Mouse (Mus musculus) CD4-positive, CD25-positive, alpha-beta regulatory T cell (primary cell): ENCODE measurements around the gene Olfr1080. TPM values are rescaled to one million over a fixed set of nuclear protein-coding genes. Genes with fewer than 3 reads are reported as not detected.

Source experiments
- polyA plus RNA-seq: library from polyadenylated mRNA; unstranded; fragments of 100-300 nt; shearing (Covaris generic); gene quantifications from one replicate; pipeline ENCODE4 v1.2.1, GENCODE M21; 2017

The Olfr1080 gene
- not detected for polyA plus RNA-seq

GRCm38 (mm10) chr2:86558135-86558534 is at the start of gene Olfr1080:
TSS of gene Olfr1080 (minus strand) at chr2:86558235.

DNA sequence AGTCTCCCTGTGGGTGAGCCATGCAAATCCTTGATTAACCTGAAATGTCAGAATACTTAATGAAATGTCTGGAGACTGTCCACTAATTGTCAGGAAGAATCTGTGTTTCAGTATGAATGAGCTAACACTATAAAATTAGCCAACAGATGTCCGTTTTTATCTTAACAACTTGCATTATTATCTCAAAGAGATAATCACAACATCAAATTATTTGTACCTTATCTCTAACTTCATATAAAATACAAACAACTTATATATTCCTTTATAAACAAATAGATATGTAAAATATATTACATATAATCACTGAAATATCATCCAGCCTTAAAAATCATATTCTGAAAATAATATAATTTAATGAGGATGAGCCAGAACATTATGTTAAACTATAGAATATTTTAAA is 40.8 kb upstream of the Olfr1080 start, which contains the start of gene Olfr1082:
TSS of gene Olfr1082 (minus strand) at position 101 of the 400 bp plus-strand sequence.

DNA sequence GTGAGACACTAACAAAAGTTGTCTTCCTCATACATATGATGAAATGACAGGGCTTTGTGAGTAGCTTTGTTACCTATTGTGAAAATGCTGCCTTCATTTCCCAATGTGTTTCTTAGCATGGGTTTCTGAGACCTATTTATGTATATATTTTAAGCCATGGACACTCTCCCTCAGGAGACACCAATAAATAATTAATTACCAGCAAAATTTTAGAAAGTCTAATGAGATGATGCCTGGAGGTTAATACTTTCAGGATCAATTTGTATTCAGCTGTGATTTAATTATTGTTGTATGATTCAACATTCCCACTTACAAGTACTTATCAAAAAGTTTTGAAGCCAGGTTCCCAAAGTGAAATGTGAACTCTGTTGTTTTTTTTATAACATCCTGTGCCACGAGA is 15.7 kb downstream of the Olfr1080 start, which contains the start of gene Olfr1079:
TSS of gene Olfr1079 (minus strand) at position 101 of the 400 bp plus-strand sequence.

GRCm38 (mm10) chr2:86508161-86508560 is 49.9 kb downstream of the Olfr1080 start, which contains the start of gene Olfr1076:
TSS of gene Olfr1076 (plus strand) at chr2:86508461.

Other genes with a start within 250 kb of the Olfr1080 start
- gene Olfr1053, start 243.0 kb downstream of the Olfr1080 start, polyA plus RNA-seq = not detected
- not detected for gene Olfr1054, start 222.8 kb downstream of the Olfr1080 start, polyA plus RNA-seq
- gene Olfr1055, start 208.0 kb downstream of the Olfr1080 start, polyA plus RNA-seq = not detected
- gene Olfr1056, start 195.8 kb downstream of the Olfr1080 start, polyA plus RNA-seq = not detected
- not detected for gene Olfr1057, start 179.8 kb downstream of the Olfr1080 start, polyA plus RNA-seq
- not detected for gene Olfr1058, start 169.7 kb downstream of the Olfr1080 start, polyA plus RNA-seq
- gene Olfr1061, start 144.2 kb downstream of the Olfr1080 start, polyA plus RNA-seq = not detected
- gene Olfr1062, start 131.5 kb downstream of the Olfr1080 start, polyA plus RNA-seq = not detected
- not detected for gene Olfr1065, start 107.6 kb downstream of the Olfr1080 start, polyA plus RNA-seq
- not detected for gene Olfr1066, start 102.0 kb downstream of the Olfr1080 start, polyA plus RNA-seq
- gene Olfr228, start 70.8 kb downstream of the Olfr1080 start, polyA plus RNA-seq = 0.10 TPM
- not detected for gene Olfr1076, start 49.8 kb downstream of the Olfr1080 start, polyA plus RNA-seq
- gene Olfr1079, start 15.8 kb downstream of the Olfr1080 start, polyA plus RNA-seq = not detected
- gene Olfr1082, start 40.7 kb upstream of the Olfr1080 start, polyA plus RNA-seq = not detected
- not detected for gene Olfr1084, start 81.5 kb upstream of the Olfr1080 start, polyA plus RNA-seq
- gene Olfr1085, start 103.8 kb upstream of the Olfr1080 start, polyA plus RNA-seq = not detected
- gene Olfr1086, start 121.9 kb upstream of the Olfr1080 start, polyA plus RNA-seq = 0.19 TPM
- gene Olfr1087, start 140.2 kb upstream of the Olfr1080 start, polyA plus RNA-seq = not detected
- gene Olfr1089, start 175.5 kb upstream of the Olfr1080 start, polyA plus RNA-seq = not detected
- gene Olfr1090, start 200.8 kb upstream of the Olfr1080 start, polyA plus RNA-seq = not detected
- not detected for gene Olfr1093, start 224.2 kb upstream of the Olfr1080 start, polyA plus RNA-seq